Mouse (Mus musculus): ENCODE results near the gene Pde4d.

Gene Pde4d

GRCm38 (mm10) chr13:108839142-108839541, 389.4 kb downstream of the Pde4d start:
- DNase-seq: no peak

- no peak for DNase-seq
Measured at GRCm38 (mm10) chr13:108854090-108854489, 404.3 kb downstream of the Pde4d start.

- DNase-seq: peak; percentile 91
Measured at GRCm38 (mm10) chr13:108856776-108857435, 407.2 kb downstream of the Pde4d start.

- DNase-seq: peak; percentile 52 to 77
Measured at GRCm38 (mm10) chr13:108859336-108859735, 409.6 kb downstream of the Pde4d start.

DNA sequence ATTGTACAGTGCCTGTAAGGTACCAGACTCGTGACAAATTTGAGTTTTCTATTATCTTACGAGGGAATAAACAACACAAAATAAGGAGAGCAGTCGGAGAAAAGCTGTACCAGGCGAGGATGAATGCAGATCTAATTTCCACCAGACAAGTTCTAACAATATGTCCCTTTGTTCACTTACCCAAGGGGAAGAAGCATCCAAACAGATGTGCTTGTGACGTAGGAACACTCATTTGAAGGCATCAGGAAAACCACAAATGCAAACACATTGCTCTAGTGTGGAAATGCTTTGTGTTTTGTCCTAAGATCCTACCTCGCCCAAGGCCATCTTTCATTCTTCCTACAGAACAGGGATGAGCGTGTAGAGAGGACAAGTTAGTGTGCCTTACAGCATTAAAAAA, 411.0 kb downstream of the Pde4d start:
- DNase-seq: no peak

DNA sequence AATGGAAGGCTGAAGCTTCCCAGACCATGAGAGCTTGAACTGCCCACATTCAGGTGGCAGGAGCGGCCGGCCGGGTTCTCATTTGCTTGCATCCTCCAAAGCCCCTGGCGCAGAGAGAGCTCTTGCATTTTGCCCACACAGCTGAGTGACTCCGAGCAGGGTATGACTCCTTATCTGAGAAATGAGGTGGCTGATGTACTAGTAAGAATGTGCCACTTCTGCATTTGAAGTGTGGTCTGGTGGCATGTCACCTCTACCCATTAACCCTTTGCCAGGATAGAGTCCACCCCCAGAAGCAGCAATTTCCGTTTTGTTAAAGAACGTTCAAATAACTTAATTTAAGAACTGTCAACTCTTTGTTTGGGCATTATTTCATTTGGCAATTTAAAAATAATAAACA, 412.0 kb downstream of the Pde4d start:
- DNase-seq: no peak

GRCm38 (mm10) chr13:108862173-108862572, 412.4 kb downstream of the Pde4d start:
- no peak for DNase-seq

GRCm38 (mm10) chr13:108900160-108900559, 450.4 kb downstream of the Pde4d start:
- DNase-seq: no peak

DNA sequence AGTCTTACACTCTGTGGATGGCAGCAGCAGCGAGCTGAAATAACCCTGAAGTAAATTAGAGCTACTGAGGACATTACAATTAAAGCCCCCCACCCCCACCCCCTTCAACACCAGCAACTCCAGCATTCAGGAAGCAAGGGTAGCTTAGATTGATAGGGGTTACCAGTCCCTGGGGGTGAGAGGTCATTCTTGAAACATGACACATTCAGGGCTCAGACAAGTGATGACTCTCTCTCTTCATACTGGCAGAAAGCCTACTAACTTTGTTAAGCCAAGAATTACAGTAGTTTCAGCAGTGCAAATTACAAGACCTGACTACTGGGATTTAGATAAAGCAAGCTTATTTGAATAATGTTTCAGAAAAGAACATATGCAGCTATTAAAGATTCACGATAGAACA, 455.4 kb downstream of the Pde4d start:
- DNase-seq: no peak

DNA sequence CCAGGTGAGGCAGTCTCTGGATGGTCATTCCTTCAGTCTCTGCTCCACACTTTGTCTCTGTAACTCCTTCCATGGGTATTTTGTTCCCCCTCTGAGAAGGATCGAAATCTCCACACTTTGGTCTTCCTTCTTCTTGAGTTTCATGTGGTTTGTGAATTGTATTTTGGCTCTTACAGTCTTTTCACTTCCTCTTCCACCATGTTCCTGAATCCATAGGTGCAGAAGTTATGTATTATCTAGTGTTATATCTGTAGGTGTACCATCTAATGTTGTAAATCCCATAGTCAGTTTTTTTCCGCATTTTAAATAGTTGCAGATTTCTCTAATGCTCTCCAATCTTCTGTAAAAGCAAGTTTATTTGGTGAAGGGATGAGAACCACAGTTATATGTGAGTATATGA, 459.4 kb downstream of the Pde4d start:
- DNase-seq: no peak

- peak; percentile 22 to 32 for DNase-seq
Measured at GRCm38 (mm10) chr13:108914626-108915025, 464.9 kb downstream of the Pde4d start.

DNA sequence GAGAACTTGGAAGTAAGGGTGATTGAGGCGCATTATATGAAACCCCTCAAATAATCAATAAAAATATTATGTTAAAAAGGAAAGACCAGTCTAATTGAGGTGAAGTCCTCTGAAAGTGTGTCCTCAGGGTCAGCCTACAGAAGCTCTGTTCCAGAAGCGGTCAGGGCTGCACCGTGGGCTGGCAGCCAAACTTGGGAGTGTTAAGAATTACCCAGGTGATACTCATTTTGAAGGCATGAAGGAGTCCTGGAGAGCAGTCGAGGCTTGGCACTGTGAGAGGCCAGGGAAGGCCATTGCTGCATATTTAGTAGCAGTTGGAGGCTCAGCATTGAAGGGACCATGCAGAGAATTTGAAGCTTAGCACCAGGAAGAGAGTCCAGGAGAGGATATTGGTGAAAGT, 471.4 kb downstream of the Pde4d start:
- peak; percentile 81 to 86 for DNase-seq

DNA sequence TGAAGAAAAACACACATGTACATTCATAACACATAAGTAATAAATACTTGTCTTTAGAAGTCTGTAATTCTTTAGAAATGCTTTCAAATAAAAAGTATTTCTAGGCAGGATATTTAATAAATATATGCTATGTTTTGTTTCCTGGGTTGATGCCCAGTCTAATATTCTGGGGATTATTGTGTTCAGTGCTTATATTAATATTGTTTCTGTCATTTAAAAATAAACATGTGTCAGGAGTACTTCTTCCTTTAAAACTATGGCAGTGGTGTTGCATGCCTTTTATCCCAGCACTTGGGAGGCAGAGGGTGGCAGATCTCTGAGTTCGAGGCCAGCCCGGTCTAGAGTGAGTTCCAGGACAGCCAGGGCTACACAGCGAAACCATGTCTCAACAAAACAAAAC, 485.1 kb downstream of the Pde4d start:
- DNase-seq: no peak

- DNase-seq: no peak
Measured at GRCm38 (mm10) chr13:108937272-108937671, 487.5 kb downstream of the Pde4d start.

DNA sequence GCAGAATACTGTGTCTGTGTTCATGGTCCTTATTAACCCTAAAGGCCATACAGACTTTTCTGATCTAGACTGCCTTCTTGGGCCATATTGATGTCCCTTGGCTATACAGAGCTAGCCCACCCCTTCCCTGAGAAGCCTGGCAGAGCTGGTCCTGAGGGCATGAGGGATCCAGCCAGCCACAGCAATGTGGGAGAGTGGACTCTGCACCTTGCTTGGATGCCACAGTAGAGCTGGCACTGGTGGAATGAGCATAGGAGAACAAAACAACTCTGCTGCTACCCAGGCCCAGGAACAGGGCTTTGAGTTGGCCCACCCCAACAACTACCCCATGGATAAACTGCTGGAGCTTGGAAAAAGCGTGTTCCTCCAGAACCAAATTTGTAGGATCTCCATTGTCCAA, 503.2 kb downstream of the Pde4d start:
- peak; percentile 30 to 54 for DNase-seq

GRCm38 (mm10) chr13:108956059-108956458, 506.3 kb downstream of the Pde4d start:
- DNase-seq: no peak

DNA sequence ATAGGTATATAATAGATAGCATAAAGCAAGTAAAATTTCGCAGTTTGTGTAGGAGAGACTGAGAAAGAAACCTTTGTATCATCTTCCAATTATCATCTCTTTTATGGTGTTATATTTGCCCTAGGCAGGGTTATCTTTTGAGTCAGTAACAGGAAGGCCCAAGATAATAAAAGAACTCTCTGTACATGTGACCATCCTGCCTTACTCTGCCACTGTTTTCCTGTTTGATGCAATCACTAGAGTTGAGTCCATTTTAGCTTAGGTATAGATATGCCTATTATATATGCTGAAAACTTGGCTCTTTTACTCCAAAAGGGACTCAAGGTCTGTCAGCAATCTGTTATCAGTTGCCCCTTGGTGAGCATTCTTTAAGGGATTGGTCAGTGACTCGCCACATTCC, 514.3 kb downstream of the Pde4d start:
- no peak for DNase-seq

GRCm38 (mm10) chr13:108981144-108981543, 531.4 kb downstream of the Pde4d start:
- no peak for DNase-seq

DNA sequence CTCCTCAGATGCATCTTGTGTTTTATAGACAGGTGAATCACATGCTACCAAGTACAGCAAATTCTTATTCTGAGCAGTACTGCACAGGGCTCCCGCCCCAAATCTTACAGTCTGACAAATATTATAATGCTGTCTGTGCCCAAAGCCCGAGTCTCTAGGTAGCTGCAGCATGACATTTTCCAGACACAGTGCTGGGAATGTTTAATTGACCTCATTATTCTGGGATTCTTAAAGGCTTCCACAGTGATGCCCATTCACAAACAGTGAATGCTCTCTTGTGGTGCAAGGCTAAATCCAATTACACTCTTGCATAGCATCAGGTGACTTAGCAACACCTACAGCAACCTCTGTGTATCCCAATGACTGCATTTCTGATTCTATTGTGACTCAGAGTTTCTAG, 549.0 kb downstream of the Pde4d start:
- no peak for DNase-seq

DNA sequence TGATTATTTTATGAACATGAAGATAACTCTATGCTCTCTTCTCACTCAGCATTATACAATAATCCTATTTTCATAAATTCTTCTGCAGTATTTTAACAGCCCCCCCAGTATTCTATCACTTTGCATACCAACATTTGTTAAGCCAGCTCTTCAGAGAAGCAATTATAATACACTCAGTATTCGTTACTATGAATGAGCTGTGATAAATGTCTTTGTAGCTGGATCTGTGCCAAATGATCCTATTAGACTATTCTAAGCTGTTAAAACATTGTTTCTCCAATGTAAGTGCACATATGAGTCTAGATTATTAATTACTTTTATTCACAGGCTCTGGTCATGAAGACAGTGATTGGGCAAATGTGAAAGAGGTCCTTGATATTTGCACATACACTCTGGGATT, 575.0 kb downstream of the Pde4d start:
- no peak for DNase-seq

- DNase-seq: peak in 1 of 2 experiments; percentile 38
Measured at GRCm38 (mm10) chr13:109047126-109047525, 597.4 kb downstream of the Pde4d start.

DNA sequence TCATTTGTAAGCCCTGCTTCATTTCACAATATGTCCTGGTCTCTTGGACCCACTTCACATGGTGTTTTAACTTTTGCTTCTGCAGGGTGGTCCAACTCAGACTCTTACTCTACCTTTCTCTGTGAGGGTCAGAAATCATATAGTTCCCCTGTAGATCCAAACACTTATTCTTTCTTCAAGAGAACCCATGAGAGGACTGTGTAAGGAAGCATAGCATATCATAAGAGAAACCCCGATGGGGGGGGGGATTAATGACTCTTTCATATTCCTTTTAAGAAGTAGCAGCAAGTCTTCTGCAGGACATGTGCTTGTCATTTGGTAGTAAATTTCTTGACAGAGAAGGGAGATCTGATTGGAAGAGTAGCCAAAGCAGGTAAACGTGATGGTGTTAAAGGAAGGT, 603.1 kb downstream of the Pde4d start:
- DNase-seq: no peak

GRCm38 (mm10) chr13:109053242-109054018, 603.7 kb downstream of the Pde4d start:
- DNase-seq: peak; percentile 22 to 26

DNA sequence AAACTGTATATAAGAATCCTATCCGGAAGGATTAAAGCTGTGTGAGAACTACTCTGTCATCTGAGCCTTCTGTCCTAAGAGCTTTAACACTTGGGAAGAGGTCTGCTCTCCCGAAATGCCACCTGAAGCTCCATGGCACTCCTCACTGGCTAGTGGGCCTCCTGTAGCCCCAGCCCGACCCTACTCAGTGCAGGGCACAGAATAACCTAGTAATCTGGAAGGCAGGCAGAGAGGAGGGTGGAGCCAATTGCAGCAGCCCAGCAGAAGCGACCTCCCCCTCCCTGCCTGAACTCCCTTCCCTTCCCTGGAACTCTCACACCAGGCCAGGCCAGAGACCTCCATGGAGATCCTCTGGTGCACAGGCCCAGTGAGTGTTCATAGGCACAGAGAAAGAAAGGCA, 608.3 kb downstream of the Pde4d start:
- no peak for DNase-seq

Data from kidney, adult 8-10 months (tissue).